Mouse (Mus musculus) thymus, adult 2 months (tissue): ENCODE measurements around the gene Grxcr1.

ENCODE experiments used
- CTCF ChIP-seq: fragments of 200-500 bp; IDR thresholded peaks from 2 replicates; pipeline ENCODE4 v1.5.1; 2012; ENCODE audit warnings: mild to moderate bottlenecking, control low read depth, low read length, moderate library complexity, borderline replicate concordance; ENCODE audit not compliant: control insufficient read depth, poor library complexity, insufficient read depth; ENCODE audit errors: extremely low read depth
- POLR2A ChIP-seq: fragments of 200-500 bp; IDR thresholded peaks from 2 replicates; pipeline ENCODE4 v1.6.1; 2012; ENCODE audit warnings: mild to moderate bottlenecking, low read length, control low read depth, moderate library complexity; ENCODE audit not compliant: control insufficient read depth, poor library complexity, insufficient read depth; ENCODE audit errors: extremely low read depth

DNA sequence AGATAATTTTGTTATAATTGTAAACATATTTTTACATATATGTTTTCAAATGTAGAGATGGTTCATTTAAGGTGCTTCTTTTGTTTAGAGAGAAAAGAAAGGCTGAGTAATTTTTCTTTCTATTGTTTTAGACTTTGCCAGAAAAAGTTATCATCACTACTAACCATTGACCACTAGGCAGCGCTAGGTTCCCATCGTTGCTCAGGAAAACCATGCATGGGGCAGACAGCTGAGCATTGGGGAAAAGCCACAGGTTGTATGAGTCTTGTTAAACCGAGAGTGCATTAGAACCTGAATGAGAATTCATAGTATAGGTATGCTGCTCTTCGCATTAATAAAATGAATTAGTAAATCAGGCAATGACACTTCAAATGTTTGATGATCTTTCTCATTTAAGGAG, 96.8 kb downstream of the Grxcr1 start:
- TF ChIP-seq POLR2A: no peak
- TF ChIP-seq CTCF: no peak
